Mouse (Mus musculus): Measurements from ENCODE around the gene Cnpy3.
A peak's percentile ranks its signal among the peaks of the same experiment; 100 is the strongest.

Cnpy3 gene

DNA sequence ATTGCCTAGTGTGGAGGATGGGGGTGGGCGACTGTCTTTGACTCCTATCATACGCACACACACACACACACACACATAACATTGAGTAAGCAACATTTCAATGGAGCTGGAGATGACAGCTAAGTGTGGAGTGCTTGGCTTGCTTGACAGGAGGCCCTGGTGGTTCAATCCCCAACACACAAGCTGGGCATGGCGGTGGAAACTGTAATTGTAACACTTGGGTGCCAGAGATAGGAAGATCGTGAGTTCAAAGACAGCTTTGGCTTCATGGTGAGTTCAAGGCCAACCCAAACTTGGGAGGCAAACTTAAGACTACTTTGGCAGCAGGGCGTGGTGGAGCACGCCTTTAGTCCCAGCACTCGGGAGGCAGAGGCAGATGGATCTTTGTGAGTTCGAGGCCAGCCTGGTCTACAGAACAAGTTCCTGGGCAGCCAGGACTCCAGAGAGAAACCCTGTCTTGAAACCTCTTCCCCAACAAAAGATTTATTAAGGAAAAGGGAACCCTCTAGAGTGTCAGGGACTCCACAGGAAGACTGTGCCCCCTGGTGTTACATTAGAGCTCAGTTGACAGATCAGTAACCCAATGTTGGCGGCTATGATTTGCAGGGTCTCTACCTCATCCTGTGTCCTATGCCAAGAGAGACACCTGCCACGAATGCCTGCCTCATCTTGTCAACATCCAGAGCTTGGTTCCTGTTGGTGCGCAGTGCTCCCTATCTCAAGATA is 37.1 kb downstream of the Cnpy3 start:
- no peak for DNase-seq (ENCODE audit: low read depth)

DNA sequence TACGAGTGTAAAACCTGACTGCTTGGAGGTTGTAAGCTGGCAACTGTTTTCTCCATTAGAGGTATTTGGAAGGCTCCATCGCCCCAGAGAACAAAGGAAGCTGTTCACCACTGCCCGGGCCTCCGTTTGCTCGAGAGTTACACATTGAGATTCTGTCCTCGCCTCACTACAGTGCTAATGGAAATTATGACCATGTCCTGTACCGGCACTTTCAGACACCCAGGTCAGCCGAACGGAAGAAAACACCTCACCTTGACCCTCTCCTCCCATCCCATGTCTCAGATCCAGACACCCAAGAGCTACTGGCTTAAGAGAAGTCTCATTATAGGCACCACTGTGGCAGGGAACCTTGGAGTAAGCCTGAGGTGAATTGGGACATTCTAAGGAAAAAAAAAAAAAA is 38.2 kb downstream of the Cnpy3 start:
- no peak for DNase-seq (ENCODE audit: low read depth)

GRCm38 (mm10) chr17:46712442-46712841 is 39.6 kb downstream of the Cnpy3 start:
- DNase-seq (ENCODE audit: low read depth) = no peak

- DNase-seq (ENCODE audit: low read depth) = no peak
Measured at GRCm38 (mm10) chr17:46711612-46712271, 40.3 kb downstream of the Cnpy3 start.

GRCm38 (mm10) chr17:46710959-46711597 is 40.9 kb downstream of the Cnpy3 start, which contains the start of gene Pex6:
TSS of gene Pex6 (plus strand) at chr17:46711463.
- peak; percentile 56 for DNase-seq (ENCODE audit: low read depth)

DNA sequence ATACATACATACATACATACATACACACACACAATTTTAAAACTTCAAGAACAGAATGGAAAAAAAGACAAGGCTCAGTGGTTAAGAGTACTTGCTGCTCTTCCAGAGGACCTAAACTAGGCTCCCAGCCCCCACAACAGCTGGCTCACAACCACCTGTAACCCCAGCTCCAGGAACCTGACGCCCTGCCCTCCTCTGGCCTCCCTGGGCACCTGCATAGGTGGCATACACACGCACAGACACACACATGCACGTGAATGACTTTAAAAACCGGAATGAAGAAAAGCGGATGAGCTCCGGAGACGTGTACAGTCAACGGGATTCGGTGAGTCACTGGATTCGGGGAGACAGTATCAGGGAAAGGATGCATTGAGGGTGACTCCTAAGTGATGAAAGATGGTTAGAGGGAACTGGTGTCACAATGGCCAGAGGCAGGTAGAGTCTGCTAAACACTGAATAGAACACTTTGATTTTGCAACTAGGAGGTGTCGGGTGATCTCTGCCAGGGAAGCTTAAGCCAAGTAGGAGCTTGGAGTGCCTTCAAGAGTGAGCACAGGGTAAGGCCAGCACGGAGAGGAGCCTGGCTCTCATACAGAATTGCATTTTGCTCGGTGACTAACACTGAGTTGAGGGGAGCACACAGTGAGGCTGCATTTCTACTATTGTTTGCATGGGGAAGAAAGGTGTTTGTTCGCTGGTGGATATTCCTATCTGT is 45.5 kb downstream of the Cnpy3 start:
- no peak for DNase-seq (ENCODE audit: low read depth)

GRCm38 (mm10) chr17:46704887-46705835 is 46.9 kb downstream of the Cnpy3 start, which contains the start of gene Ppp2r5d:
TSS of gene Ppp2r5d (minus strand) at chr17:46705111.
- peak; percentile 97 for DNase-seq (ENCODE audit: low read depth)

DNA sequence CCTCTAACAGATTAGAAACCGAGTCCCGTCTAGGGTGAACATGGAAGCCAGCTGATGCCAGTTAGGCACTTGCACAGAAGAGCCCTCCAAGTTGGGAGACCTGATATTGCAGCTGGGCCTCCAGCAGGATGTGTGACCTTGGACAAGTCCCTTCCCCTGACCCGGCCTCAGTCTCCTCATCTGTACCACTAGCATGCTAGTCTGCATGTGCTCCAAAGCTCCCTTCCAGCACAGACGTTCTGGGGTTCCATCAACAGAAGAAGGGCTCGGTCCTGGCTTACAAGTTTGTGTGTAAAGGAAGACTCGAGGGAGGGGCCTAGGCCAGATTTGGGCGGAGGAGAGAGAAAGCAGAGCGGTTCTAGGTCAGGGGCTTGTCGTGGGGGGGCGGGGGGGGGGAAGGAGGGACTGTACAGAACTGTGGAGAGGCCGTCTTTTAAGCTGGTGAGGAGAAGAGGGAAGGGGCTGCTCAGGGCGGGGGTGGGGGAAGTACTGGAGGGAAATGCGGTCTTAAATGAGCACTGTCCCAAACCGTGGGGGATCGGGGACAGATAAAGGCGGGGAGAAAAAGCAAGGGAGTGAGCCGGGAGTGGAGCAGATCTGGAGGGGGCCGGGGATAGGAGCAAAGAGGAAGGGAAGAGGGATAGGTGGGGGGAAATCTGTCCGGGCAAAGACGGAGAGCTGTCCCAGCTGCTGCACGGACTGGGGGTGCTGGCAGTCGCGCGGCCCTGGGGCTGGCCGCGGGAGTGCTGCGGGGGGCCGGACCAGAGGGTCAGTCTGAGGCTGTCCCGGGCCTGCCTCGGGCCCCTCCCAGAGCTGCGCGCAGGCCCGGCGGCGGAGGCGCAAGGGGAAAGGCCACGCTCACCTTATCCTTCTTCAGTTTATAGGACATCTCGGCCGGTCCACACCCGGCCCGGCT is 47.8 kb downstream of the Cnpy3 start:
- DNase-seq (ENCODE audit: low read depth) = no peak

DNA sequence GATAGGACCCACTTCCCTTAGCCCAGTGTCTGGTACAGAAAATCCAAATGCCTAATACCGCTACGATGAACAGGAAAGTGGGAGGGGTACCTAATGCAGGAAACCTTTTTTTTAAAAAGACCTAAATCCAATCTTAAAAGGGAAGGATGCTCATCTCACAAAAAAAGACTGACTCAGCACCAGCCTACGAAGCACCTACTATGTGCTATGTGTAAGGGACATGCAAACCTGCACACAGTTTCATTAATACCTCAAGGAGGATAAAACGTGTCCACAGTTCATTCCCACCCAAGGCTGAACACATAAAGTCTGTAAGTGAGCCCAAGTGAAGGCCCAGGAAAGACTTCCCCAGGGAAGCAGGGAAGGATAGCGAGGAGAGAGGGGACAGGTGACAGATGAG is 49.5 kb downstream of the Cnpy3 start:
- DNase-seq (ENCODE audit: low read depth) = no peak

- no peak for DNase-seq (ENCODE audit: low read depth)
Measured at GRCm38 (mm10) chr17:46702100-46702499, 49.9 kb downstream of the Cnpy3 start.

GRCm38 (mm10) chr17:46701489-46701888 is 50.5 kb downstream of the Cnpy3 start:
- DNase-seq (ENCODE audit: low read depth) = no peak

- no peak for DNase-seq (ENCODE audit: low read depth)
Measured at GRCm38 (mm10) chr17:46699912-46700311, 52.1 kb downstream of the Cnpy3 start.

- no peak for DNase-seq (ENCODE audit: low read depth)
Measured at GRCm38 (mm10) chr17:46699245-46699644, 52.8 kb downstream of the Cnpy3 start.

GRCm38 (mm10) chr17:46698515-46698914 is 53.5 kb downstream of the Cnpy3 start:
- no peak for DNase-seq (ENCODE audit: low read depth)

DNA sequence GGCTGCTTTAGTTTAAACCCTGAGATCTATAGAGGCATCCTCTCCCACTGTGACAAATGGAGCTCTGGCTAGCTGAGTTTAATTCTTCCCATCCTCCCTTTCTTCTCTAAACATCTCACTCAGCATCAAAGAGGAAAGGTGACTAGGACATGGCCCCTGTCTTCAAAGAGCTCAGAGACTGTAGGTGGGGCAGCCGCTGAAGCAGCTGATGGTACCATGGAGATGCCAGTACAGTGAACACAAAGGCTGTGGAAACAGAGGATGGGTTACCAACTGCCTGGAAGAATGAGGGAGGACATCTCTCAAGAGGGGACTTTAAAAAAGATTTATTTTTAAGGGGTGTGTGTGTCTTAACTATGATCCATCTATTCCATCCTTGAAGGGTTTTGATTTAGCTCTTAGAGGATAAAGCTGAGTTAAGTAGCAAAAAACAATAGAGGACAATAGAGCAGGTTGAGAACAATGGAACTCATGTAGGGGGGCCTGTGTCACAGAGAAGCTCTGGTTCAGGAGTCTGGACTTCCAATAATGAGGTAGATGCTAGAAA is 57.4 kb downstream of the Cnpy3 start:
- no peak for DNase-seq (ENCODE audit: low read depth)

GRCm38 (mm10) chr17:46691390-46691789 is 60.6 kb downstream of the Cnpy3 start:
- no peak for DNase-seq (ENCODE audit: low read depth)

DNA sequence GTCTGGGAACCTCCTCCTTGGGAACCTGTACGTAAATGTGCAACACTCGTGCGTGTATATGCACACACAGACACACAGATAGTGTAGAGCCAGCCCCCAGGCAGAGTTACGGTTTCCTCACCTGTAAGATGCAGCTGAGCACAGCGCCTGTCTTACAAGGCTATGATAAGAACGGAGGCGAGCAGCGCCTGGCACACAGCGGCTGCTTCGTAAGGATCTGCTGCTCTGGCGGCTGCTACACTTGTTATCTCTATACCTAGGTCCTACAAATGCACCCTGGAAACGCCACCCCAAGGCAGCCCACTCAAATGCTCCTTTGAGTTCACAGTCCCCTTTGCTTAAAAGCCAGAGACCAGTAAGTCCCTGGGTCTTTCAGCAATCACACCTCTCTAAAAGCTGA is 61.3 kb downstream of the Cnpy3 start:
- no peak for DNase-seq (ENCODE audit: low read depth)

- no peak for DNase-seq (ENCODE audit: low read depth)
Measured at GRCm38 (mm10) chr17:46685913-46686312, 66.1 kb downstream of the Cnpy3 start.

Data from fibroblast of lung, adult 2 months (primary cell).